Mouse (Mus musculus) bone marrow, adult 2 months (tissue): ENCODE data around the gene Usp6nl.

Experiments used
- CTCF ChIP-seq: fragments of 200-500 bp; IDR thresholded peaks from 2 replicates; pipeline ENCODE4 v1.5.1; 2011; ENCODE audit warnings: low read length, control low read depth; ENCODE audit not compliant: control insufficient read depth, insufficient read depth
- POLR2A ChIP-seq: fragments of 200-500 bp; IDR thresholded peaks from 2 replicates; pipeline ENCODE4 v1.6.1; 2011; ENCODE audit warnings: low read depth, mild to moderate bottlenecking, control low read depth, low read length, borderline replicate concordance; ENCODE audit not compliant: control insufficient read depth

DNA sequence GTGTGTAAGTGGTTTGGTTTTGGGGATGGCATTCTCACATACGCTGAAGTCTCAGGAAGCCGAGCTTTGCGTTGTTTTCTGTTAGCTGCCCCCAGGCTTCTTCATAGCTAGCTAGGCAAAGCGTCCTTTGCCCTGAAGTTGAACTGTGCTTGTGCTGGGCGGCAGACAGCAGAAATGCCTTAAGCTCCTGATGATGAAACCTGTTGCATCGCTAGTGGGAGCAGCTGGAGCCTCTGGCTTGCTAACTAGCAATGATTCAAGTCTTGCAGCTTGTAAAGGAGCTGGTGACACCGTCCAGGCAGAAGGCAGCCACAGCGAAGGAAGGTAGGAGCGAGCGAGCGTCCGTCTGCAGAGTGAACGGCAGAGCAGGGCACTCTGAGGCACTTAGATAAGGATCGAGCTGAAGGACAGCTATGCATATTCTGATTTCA lies 30.1 kb downstream of the Usp6nl start:
- TF ChIP-seq POLR2A (no peak), CTCF (no peak)
